Comparison of ENCODE assay signal across 25 mouse cellular contexts in genomic region chr9:34976596-34977462, GRCm38 (mm10).
DNase-seq lines count a peak whose midpoint lies in the region; ATAC-seq and TF ChIP-seq lines count a peak whose summit lies in the region.
"Had no signal": no experiment of that assay in that cellular context is flagged by ENCODE, and none has a peak within 500 bp of the region (broad histone marks: within the 10 kb centered on the region; RNA-seq: fewer than 3 reads in every experiment).

No protein-coding gene starts in this region.

- TF ChIP-seq CTCF in cerebellum, adult 2 months (IDR thresholded peaks at IDR 0.05; ENCODE audit: borderline replicate concordance, insufficient read depth, low read depth, low read length), result peak; percentile 42; the same call in 1 of the 2 replicates

- no peaks in the 10 kb centered on the region for H3K36me3 ChIP-seq in embryonic facial prominence, embryonic 13.5 days
- no peaks in the 10 kb centered on the region for H3K36me3 ChIP-seq in embryonic facial prominence, embryonic 10.5 days (replicated peaks)
- H3K36me3 ChIP-seq: embryonic facial prominence, embryonic 15.5 days; hindbrain, embryonic 13.5 days; limb, embryonic 13.5 days; stomach, embryonic 15.5 days had no signal

- no peak overlapping the region; the same call in 1 of the 2 replicates for H3K27ac ChIP-seq in cerebellum, adult 2 months (ENCODE audit: insufficient read depth, low read length)
- 0 out of 2 replicates have a peak overlapping the region, but pooled peaks have one; percentile 4 for H3K27ac ChIP-seq in embryonic facial prominence, embryonic 13.5 days
- no peak overlapping the region for H3K27ac ChIP-seq in embryonic facial prominence, embryonic 10.5 days (replicated peaks)
- H3K27ac ChIP-seq: embryonic facial prominence, embryonic 15.5 days; forebrain, embryonic 13.5 days; hindbrain, embryonic 13.5 days; limb, embryonic 13.5 days; stomach, embryonic 15.5 days had no signal

- DNase-seq in cerebellum, adult 2 months, result peak; percentile 43 to 59
- DNase-seq in cerebellum, adult 8-10 months, result no peak
- DNase-seq in embryonic facial prominence, embryonic 10.5 days (ENCODE audit: low spot score), result no peak
- DNase-seq in kidney, postnatal 10 days, result peak; percentile 41
- no peak for DNase-seq in kidney, adult 11 months
- DNase-seq in NIH3T3 (ENCODE audit: low read depth), result peak; percentile 54
- DNase-seq in thymus, postnatal 14 days, result no peak
- DNase-seq: gastrocnemius, postnatal 10 days; heart, postnatal 36 days; kidney, adult 18-20 months; kidney, postnatal 14 days; lung, postnatal 36 days; right cerebral cortex, postnatal 25 days; thymus, adult 18-20 months; thymus, postnatal 36 days had no signal

- no peak overlapping the region for H3K9ac ChIP-seq in embryonic facial prominence, embryonic 13.5 days
- H3K9ac ChIP-seq: embryonic facial prominence, embryonic 15.5 days; forebrain, embryonic 13.5 days; hindbrain, embryonic 13.5 days; limb, embryonic 13.5 days; stomach, embryonic 15.5 days had no signal

- no peaks in the 10 kb centered on the region for H3K9me3 ChIP-seq in embryonic facial prominence, embryonic 13.5 days
- H3K9me3 ChIP-seq in embryonic facial prominence, embryonic 10.5 days, result no peaks in the 10 kb centered on the region
- H3K9me3 ChIP-seq: embryonic facial prominence, embryonic 15.5 days; hindbrain, embryonic 13.5 days; limb, embryonic 13.5 days; stomach, embryonic 15.5 days had no signal

- no peaks in the 10 kb centered on the region for H3K27me3 ChIP-seq in cerebellum, adult 2 months (ENCODE audit: control insufficient read depth, insufficient read depth, low read length)
- no peaks in the 10 kb centered on the region for H3K27me3 ChIP-seq in embryonic facial prominence, embryonic 13.5 days
- H3K27me3 ChIP-seq in embryonic facial prominence, embryonic 10.5 days (replicated peaks; ENCODE audit: low read depth, poor library complexity, severe bottlenecking), result no peaks in the 10 kb centered on the region
- H3K27me3 ChIP-seq: embryonic facial prominence, embryonic 15.5 days; forebrain, embryonic 13.5 days; stomach, embryonic 15.5 days had no signal

- H3K4me2 ChIP-seq in embryonic facial prominence, embryonic 13.5 days, result no peak overlapping the region
- H3K4me2 ChIP-seq: embryonic facial prominence, embryonic 15.5 days; forebrain, embryonic 13.5 days; hindbrain, embryonic 13.5 days; limb, embryonic 13.5 days; liver, embryonic 11.5 days; midbrain, embryonic 11.5 days; stomach, embryonic 15.5 days had no signal

- H3K4me3 ChIP-seq in cerebellum, adult 2 months (replicated peaks; ENCODE audit: insufficient read depth, low read depth, low read length), result no peak overlapping the region
- no peak overlapping the region for H3K4me3 ChIP-seq in embryonic facial prominence, embryonic 13.5 days
- H3K4me3 ChIP-seq in embryonic facial prominence, embryonic 10.5 days, result no peak overlapping the region
- H3K4me3 ChIP-seq: embryonic facial prominence, embryonic 15.5 days; forebrain, embryonic 13.5 days; hindbrain, embryonic 13.5 days; limb, embryonic 13.5 days; stomach, embryonic 15.5 days had no signal

- ATAC-seq in embryonic facial prominence, embryonic 13.5 days (ENCODE audit: insufficient number of reproducible peaks, insufficient read depth, low FRiP score, low TSS enrichment, low read depth), result no peak
- ATAC-seq: forebrain, embryonic 13.5 days; inflammation-experienced regulatory T-cells, adult 6 months; midbrain, embryonic 16.5 days had no signal

- 41% methylated on average over 8 of the region's 8 CpGs for WGBS in cerebellum, adult 2 months
- WGBS in embryonic facial prominence, embryonic 13.5 days, result 76% methylated on average over 8 of the region's 8 CpGs
- WGBS in embryonic facial prominence, embryonic 10.5 days, result 80% methylated on average over 8 of the region's 8 CpGs

- peaks cover 44% of the 10 kb centered on the region for H3K4me1 ChIP-seq in cerebellum, adult 2 months (ENCODE audit: control insufficient read depth, insufficient read depth, low read length)
- H3K4me1 ChIP-seq in embryonic facial prominence, embryonic 13.5 days, result peaks cover 9% of the 10 kb centered on the region
- H3K4me1 ChIP-seq in embryonic facial prominence, embryonic 10.5 days, result no peaks in the 10 kb centered on the region
- H3K4me1 ChIP-seq: embryonic facial prominence, embryonic 15.5 days; forebrain, embryonic 13.5 days; hindbrain, embryonic 13.5 days had no signal

- TF ChIP-seq POLR2A in cerebellum, adult 2 months (IDR thresholded peaks at IDR 0.05; ENCODE audit: borderline replicate concordance, insufficient read depth, low read length), result no peak

Comparison
In these comparisons a context has a peak if more than half of its experiments do, and no peak if none do; other contexts are left out.
1. DNase-seq: peak in cerebellum, adult 2 months (2 of 2), kidney, postnatal 10 days (single experiment) and NIH3T3 (single experiment); none in cerebellum, adult 8-10 months (single experiment), embryonic facial prominence, embryonic 10.5 days (single experiment), kidney, adult 11 months (single experiment) and thymus, postnatal 14 days (single experiment).